Mouse (Mus musculus) gastrocnemius, postnatal 36 days (tissue): ENCODE data around the gene Zfp710. TPM values are rescaled to one million over a fixed set of nuclear protein-coding genes. Genes with fewer than 3 reads are reported as not detected.
"Not testable (repeated sequence)": the region's sequence is repeated elsewhere in the genome, so short reads cannot be mapped to it uniquely, and the experiment has no call there.

Experiments
- DNase-seq, 2 experiments: peaks; one replicate each; pipeline ENCODE4 v3.0.0; 2022
- intact Hi-C: fragments of 180-260 bp; cut with DNase I; formaldehyde crosslinking; loops from one replicate; pipeline ENCODE4 v1.15.1; 2025
- total RNA-seq, 2 experiments: library from RNA; stranded (reverse); gene quantifications; 2 replicates each; pipeline ENCODE4 v1.2.3; 2021

The Zfp710 gene
- total RNA-seq, 2 experiments from 2014 or later = 24.2 to 26.5 TPM

- DNase-seq = no peak
- intact Hi-C loops = loop anchor here (5.0 to 10.0 kb wide), 2 partner anchors 52 to 91 kb away; partner anchors contain the start of gene Arpin
These were observed 940 bp downstream of the Zfp710 start for GRCm38 (mm10) chr7:80025391-80026117.

- DNase-seq = peak in 1 of 2 experiments; percentile 46
- intact Hi-C loops = loop anchor here (5.0 to 10.0 kb wide), 2 partner anchors 51 to 92 kb away; partner anchors contain the start of gene Arpin
These were observed 1.7 kb downstream of the Zfp710 start for GRCm38 (mm10) chr7:80026118-80026989.

- DNase-seq = peak; percentile 65 to 71
- intact Hi-C loops = loop anchor here (5.0 to 10.0 kb wide), 2 partner anchors 50 to 92 kb away; partner anchors contain the start of gene Arpin
These were observed 2.5 kb downstream of the Zfp710 start for GRCm38 (mm10) chr7:80026990-80027635.

- intact Hi-C loops = loop anchor here (5.0 to 10.0 kb wide), 2 partner anchors 49 to 93 kb away; partner anchors contain the start of gene Arpin
- peak in 1 of 2 experiments; percentile 45 for DNase-seq
These were observed 3.2 kb downstream of the Zfp710 start for GRCm38 (mm10) chr7:80027636-80028417.

GRCm38 (mm10) chr7:80028418-80028720 is 3.8 kb downstream of the Zfp710 start:
- intact Hi-C loops = loop anchor here (5.0 to 10.0 kb wide), 2 partner anchors 49 to 94 kb away; partner anchors contain the start of gene Arpin
- no peak for DNase-seq

GRCm38 (mm10) chr7:80030009-80030408 is 5.4 kb downstream of the Zfp710 start:
- no peak for DNase-seq
- intact Hi-C loops = no loop called here

GRCm38 (mm10) chr7:80030486-80030885 is 5.9 kb downstream of the Zfp710 start:
- intact Hi-C loops = no loop called here
- no peak for DNase-seq

GRCm38 (mm10) chr7:80030987-80031386 is 6.4 kb downstream of the Zfp710 start:
- intact Hi-C loops = no loop called here
- no peak for DNase-seq

- DNase-seq = no peak
- intact Hi-C loops = no loop called here
These were observed 6.9 kb downstream of the Zfp710 start for GRCm38 (mm10) chr7:80031478-80031877.

GRCm38 (mm10) chr7:80032216-80033052 is 7.8 kb downstream of the Zfp710 start:
- intact Hi-C loops = no loop called here
- no peak for DNase-seq

GRCm38 (mm10) chr7:80033064-80033717 is 8.6 kb downstream of the Zfp710 start:
- DNase-seq = no peak
- intact Hi-C loops = no loop called here

GRCm38 (mm10) chr7:80033771-80034170 is 9.2 kb downstream of the Zfp710 start:
- DNase-seq = no peak
- intact Hi-C loops = no loop called here

GRCm38 (mm10) chr7:80035086-80035485 is 10.5 kb downstream of the Zfp710 start:
- intact Hi-C loops = no loop called here
- DNase-seq = no peak

GRCm38 (mm10) chr7:80035748-80036147 is 11.1 kb downstream of the Zfp710 start:
- intact Hi-C loops = no loop called here
- DNase-seq = peak; percentile 72 to 73

- intact Hi-C loops = no loop called here
- no peak for DNase-seq
These were observed 15.1 kb downstream of the Zfp710 start for GRCm38 (mm10) chr7:80039699-80040098.

GRCm38 (mm10) chr7:80044170-80044569 is 19.6 kb downstream of the Zfp710 start:
- intact Hi-C loops = no loop called here
- DNase-seq = no peak

GRCm38 (mm10) chr7:80047041-80047440 is 22.4 kb downstream of the Zfp710 start:
- DNase-seq = no peak
- intact Hi-C loops = no loop called here

- intact Hi-C loops = no loop called here
- DNase-seq = no peak
These were observed 25.1 kb downstream of the Zfp710 start for GRCm38 (mm10) chr7:80049746-80050145.

- intact Hi-C loops, DNase-seq: not testable (repeated sequence)
These were observed 25.8 kb downstream of the Zfp710 start for GRCm38 (mm10) chr7:80050382-80050781.
